Mouse (Mus musculus) myocyte (in vitro differentiated cells): Measurements from ENCODE around the gene Dohh.

ENCODE experiments used
- CEBPB ChIP-seq: IDR thresholded peaks from 2 replicates; pipeline ENCODE4 v1.6.1; 2011; ENCODE audit warnings: mild to moderate bottlenecking, moderate library complexity; ENCODE audit not compliant: poor library complexity, insufficient read depth, severe bottlenecking
- E2F4 ChIP-seq: IDR thresholded peaks from one replicate; pipeline ENCODE4 v1.6.1; 2011; ENCODE audit warnings: mild to moderate bottlenecking, control low read depth, moderate library complexity; ENCODE audit not compliant: insufficient read depth
- MAX ChIP-seq: IDR thresholded peaks from one replicate; pipeline ENCODE4 v1.6.1; 2011; ENCODE audit warnings: low read depth, mild to moderate bottlenecking, control low read depth
- POLR2A ChIP-seq: IDR thresholded peaks from one replicate; pipeline ENCODE4 v1.6.1; 2011; ENCODE audit warnings: low read depth, mild to moderate bottlenecking, control low read depth, moderate library complexity; ENCODE audit not compliant: insufficient read length
- REST ChIP-seq: IDR thresholded peaks from one replicate; pipeline ENCODE4 v1.6.1; 2011; ENCODE audit warnings: mild to moderate bottlenecking, control low read depth, moderate library complexity; ENCODE audit not compliant: insufficient read depth, insufficient read length
- SRF ChIP-seq: IDR thresholded peaks from one replicate; pipeline ENCODE4 v1.6.1; 2011; ENCODE audit warnings: low read depth; ENCODE audit not compliant: control insufficient read depth, insufficient read length
- TCF12 ChIP-seq: IDR thresholded peaks from one replicate; pipeline ENCODE4 v1.6.1; 2011; ENCODE audit warnings: mild to moderate bottlenecking, control low read depth; ENCODE audit not compliant: poor library complexity, insufficient read depth, severe bottlenecking
- TCF3 ChIP-seq: IDR thresholded peaks from one replicate; pipeline ENCODE4 v1.6.1; 2011; ENCODE audit warnings: low read depth, control low read depth; ENCODE audit not compliant: insufficient read length
- USF1 ChIP-seq: IDR thresholded peaks from one replicate; pipeline ENCODE4 v1.6.1; 2011; ENCODE audit warnings: low read depth, mild to moderate bottlenecking, control low read depth, moderate library complexity

DNA sequence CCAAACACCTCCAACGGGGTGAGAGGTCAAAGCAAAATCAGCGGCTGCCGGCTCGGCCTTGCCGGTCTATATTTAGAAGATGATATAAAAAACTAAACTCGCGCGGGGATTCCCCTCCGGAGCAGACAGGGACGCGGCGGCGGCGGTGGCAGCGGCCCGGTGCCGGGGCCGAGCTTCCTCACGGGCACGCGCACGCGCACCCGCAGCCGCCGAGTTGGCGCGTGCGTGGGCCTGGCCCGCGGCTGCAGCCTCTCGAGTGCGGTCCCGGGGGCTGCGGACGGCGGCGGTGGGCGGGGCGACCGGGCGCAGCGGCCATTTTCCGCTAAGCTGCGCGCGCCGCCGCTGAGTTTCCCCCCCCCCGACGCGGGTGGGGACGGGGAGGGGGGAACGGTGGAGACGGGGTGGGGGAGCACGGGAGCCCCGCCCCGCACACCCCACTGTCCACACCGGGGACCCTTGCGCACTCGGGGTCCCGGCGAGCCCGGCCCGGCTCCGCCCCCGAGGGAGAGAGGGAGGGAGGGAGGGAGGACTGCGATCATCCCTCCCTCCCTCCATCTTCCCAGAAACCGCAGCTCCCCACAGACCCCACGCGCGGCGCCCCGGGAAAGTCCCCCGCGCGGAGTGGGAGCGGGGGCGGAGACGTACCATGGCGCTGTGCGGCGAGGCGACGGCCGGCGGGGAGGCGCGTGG, 46.1 kb downstream of the Dohh start:
- TF ChIP-seq POLR2A (no peak), TCF3 (no peak), CEBPB (no peak), TCF12 (no peak), MAX (no peak), E2F4 (no peak), REST (no peak), USF1 (no peak), SRF (no peak)
